Mouse (Mus musculus) liver, embryonic 15.5 days (tissue): ENCODE results near the gene Cluap1. TPM values are rescaled to one million over a fixed set of nuclear protein-coding genes. Genes with fewer than 3 reads are reported as not detected.
A peak's percentile ranks its signal among the peaks of the same experiment; 100 is the strongest.

ENCODE experiments used
- ATAC-seq: fragments of 200-750 bp; cut with Nextera tagmentation; 2 replicates; pipeline ENCODE4 v1.8.0; 2017; ENCODE audit warnings: moderate number of reproducible peaks, mild to moderate bottlenecking, moderate library complexity; ENCODE audit not compliant: insufficient read depth
- H3K27ac ChIP-seq: fragments of 300-500 bp; sonication (generic); replicated peaks from 2 replicates; pipeline ENCODE4 v1.5.1; 2015; ENCODE audit warnings: mild to moderate bottlenecking, inconsistent platforms
- H3K27me3 ChIP-seq: fragments of 300-500 bp; sonication (generic); 2 replicates; pipeline ENCODE4 v1.6.1; 2015; ENCODE audit warnings: mild to moderate bottlenecking, inconsistent platforms
- H3K36me3 ChIP-seq: fragments of 300-500 bp; sonication (generic); replicated peaks from 2 replicates; pipeline ENCODE4 v1.6.1; 2015; ENCODE audit warnings: moderate library complexity, mild to moderate bottlenecking, inconsistent platforms
- H3K4me1 ChIP-seq: fragments of 300-500 bp; sonication (generic); replicated peaks from 2 replicates; pipeline ENCODE4 v1.6.1; 2015; ENCODE audit warnings: inconsistent platforms
- H3K4me2 ChIP-seq: fragments of 300-500 bp; sonication (generic); 2 replicates; pipeline ENCODE4 v1.6.1; 2015; ENCODE audit warnings: moderate library complexity, mild to moderate bottlenecking, inconsistent platforms
- H3K4me3 ChIP-seq: fragments of 300-500 bp; sonication (generic); replicated peaks from 2 replicates; pipeline ENCODE4 v1.5.1; 2015; ENCODE audit warnings: mild to moderate bottlenecking, inconsistent platforms
- H3K9ac ChIP-seq: fragments of 300-500 bp; sonication (generic); 2 replicates; pipeline ENCODE4 v1.6.1; 2015; ENCODE audit warnings: moderate library complexity, mild to moderate bottlenecking, inconsistent platforms
- H3K9me3 ChIP-seq: fragments of 300-500 bp; sonication (generic); replicated peaks from 2 replicates; pipeline ENCODE4 v1.6.1; 2016; ENCODE audit warnings: inconsistent platforms
- WGBS: fragments of 180-500 bp; shearing (Covaris S2); methylation state at CpG from one replicate; pipeline ENCODE4 v1.1.7; 2015; ENCODE audit warnings: mixed read lengths; ENCODE audit not compliant: insufficient replicate concordance; 5-methylcytosine and 5-hydroxymethylcytosine counted together
- polyA plus RNA-seq: library from polyadenylated mRNA; unstranded; fragments of >200 nt; fragmentation: Nextera tagmentation; extraction: Ambion mirVana; gene quantifications from 2 replicates; pipeline ENCODE4 v1.2.1, GENCODE M21; 2015

The Cluap1 gene
- polyA plus RNA-seq = 4.6 and 6.4 TPM in 2 replicates

DNA sequence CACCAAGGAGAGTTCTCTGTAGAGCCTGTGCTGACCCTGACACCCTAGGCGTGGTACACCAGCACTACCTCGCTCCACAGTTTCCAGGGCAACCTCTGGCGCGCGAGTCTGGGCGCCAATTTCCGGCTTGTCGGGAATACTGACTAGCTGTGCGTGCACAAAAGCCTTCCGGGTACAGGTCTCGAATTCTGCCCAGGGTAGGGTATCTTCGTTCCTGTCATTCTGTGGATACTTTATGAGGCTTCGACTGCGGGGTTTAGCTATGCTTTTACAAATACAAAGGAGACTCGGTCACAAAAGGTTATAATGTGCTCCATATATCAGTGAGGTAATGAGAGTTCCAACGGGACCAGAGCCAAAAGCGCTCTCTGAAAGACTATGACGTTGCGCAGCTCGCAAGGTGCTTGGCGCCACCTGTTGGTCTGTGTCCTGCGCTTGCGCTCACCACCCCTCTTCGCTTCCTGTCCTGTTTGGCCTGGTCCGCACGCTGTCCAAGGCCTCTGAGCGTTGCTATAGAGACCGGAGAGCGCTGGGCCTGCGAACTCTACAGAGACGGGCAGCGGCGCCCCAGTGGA is at the start of gene Cluap1, which contains the start of gene 1700037C18Rik:
Gene Cluap1 (plus strand): TSS at position 265 of the 575 bp plus-strand sequence.
Gene 1700037C18Rik (minus strand): TSS at position 153 of the 575 bp plus-strand sequence.
- Histone ChIP-seq H3K27ac (peak within 1 kb of the TSS; percentile 71), H3K36me3 (peaks cover 43% of the 10 kb centered on the region), H3K4me2 (peak within 1 kb of the TSS; percentile 95), H3K4me3 (peak within 1 kb of the TSS; percentile 73), H3K9ac (peak within 1 kb of the TSS; percentile 79), H3K27me3 (no peaks in the 10 kb centered on the region), H3K9me3 (no peaks in the 10 kb centered on the region), H3K4me1 (peaks cover 24% of the 10 kb centered on the region)
- peak; percentile 97 for ATAC-seq
- under 1% methylated on average over 33 of the region's 33 CpGs for WGBS

DNA sequence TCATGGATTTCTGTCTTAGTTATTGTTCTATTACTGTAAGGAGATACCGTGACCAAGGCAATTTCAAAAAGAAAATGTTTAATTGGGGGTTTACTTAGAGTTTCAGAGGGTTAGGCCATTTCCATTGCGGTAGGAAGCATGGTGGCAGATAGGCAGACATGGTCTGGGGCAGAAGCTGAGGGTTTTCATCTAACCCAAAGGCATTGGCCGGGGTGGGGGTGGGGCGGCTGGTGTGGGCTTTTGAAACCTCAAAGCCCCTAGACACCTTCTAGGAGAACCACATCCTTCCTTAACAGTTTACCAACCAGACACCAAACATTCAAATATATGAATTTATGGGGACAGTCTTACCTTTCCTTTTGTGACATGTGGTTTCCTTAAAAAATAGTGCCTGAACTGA is 49.3 kb upstream of the Cluap1 start:
- H3K4me2 ChIP-seq = no peak overlapping the region
- no peak overlapping the region for H3K27ac ChIP-seq
- H3K27me3 ChIP-seq = no peaks in the 10 kb centered on the region
- H3K9ac ChIP-seq = no peak overlapping the region
- WGBS = 32% methylated on average over 4 of the region's 4 CpGs
- 0 out of 2 replicates have a peak, but pooled peaks cover 16% of the 10 kb centered on the region for H3K36me3 ChIP-seq
- no peaks in the 10 kb centered on the region for H3K4me1 ChIP-seq
- no peak overlapping the region for H3K4me3 ChIP-seq
- no peaks in the 10 kb centered on the region for H3K9me3 ChIP-seq
- no peak for ATAC-seq

GRCm38 (mm10) chr16:3871815-3872214 is 36.8 kb upstream of the Cluap1 start:
- Histone ChIP-seq H3K4me2 (peak overlapping the region; percentile 89), H3K36me3 (peaks cover 23% of the 10 kb centered on the region), H3K4me1 (peaks cover 27% of the 10 kb centered on the region), H3K9ac (peak overlapping the region; percentile 54), H3K4me3 (peak overlapping the region; percentile 64), H3K27me3 (no peaks in the 10 kb centered on the region), H3K27ac (peak overlapping the region; percentile 26; the same call in 1 of the 2 replicates), H3K9me3 (no peaks in the 10 kb centered on the region)
- 0 out of 2 replicates have a peak, but pooled peaks have one; percentile 10 for ATAC-seq
- 1% methylated on average over 16 of the region's 16 CpGs for WGBS

DNA sequence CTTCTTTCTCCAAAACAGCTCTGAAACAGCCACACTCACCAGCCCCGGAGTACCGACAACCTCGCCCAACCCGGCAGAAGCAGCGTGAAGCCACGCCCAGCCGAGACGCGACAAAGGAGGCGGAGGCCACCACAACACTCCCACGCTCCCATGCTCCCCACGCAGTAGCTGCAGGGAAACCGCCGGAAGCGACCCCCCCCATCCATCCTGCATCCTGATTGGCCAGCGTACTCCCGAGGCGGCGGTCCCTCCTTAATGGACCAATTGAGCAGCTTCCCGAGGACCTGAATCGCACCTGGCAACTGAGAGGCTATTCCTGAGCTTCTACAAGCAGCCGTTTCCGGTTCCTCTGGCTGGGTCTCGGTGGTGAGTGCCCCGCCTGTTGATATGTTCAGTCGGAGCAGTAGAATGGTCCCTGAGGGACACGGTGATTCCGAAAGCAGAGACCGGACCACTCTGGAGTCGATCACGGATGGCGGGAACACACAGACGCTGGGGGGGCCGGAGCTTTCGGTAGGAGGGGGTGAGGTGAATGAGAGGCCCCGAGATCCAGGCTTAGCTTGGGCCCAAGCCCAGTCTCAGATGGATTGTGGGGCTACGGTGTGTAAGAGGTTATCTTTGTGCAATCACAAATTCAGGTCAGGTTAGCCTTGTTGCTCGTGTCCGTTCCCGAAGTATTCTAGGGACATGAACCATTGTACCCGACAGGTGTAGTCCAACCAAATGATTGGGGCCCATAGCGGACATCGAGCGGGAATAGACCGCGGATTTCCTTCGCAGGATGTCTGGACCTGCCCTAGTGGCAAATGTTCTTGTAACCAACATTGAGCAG is 36.2 kb upstream of the Cluap1 start, which contains the start of gene Naa60:
Gene Naa60 (plus strand): TSS at position 160 of the 832 bp plus-strand sequence.
- peak; percentile 89 for ATAC-seq
- H3K9ac ChIP-seq = peak within 1 kb of the TSS; percentile 54
- H3K4me1 ChIP-seq = peaks cover 27% of the 10 kb centered on the region
- no peaks in the 10 kb centered on the region for H3K9me3 ChIP-seq
- WGBS = 6% methylated on average over 47 of the region's 47 CpGs
- H3K27ac ChIP-seq = peak within 1 kb of the TSS; percentile 26
- peak within 1 kb of the TSS; percentile 64 for H3K4me3 ChIP-seq
- H3K27me3 ChIP-seq = no peaks in the 10 kb centered on the region
- peaks cover 25% of the 10 kb centered on the region for H3K36me3 ChIP-seq
- H3K4me2 ChIP-seq = peak within 1 kb of the TSS; percentile 89

DNA sequence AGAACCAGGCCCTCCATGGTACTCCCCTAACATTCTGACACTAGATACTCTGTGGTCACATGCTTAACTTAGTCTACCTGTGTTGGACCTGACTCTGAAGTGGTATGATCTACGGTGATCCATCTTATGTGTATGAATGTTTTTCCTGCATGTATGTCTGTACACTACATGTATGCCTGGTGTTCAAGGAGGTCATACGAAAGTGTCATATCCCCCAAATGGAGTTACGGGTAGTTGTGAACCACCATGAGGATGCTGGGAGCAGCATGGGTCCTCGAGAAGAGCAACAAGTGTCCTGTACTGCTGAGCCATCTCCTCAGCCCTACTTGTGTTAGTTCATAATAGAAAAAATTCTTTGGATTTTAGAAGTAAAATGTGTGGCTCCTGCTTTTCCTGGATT is 32.3 kb upstream of the Cluap1 start:
- Histone ChIP-seq H3K4me1 (peaks cover 20% of the 10 kb centered on the region), H3K9ac (no peak overlapping the region), H3K36me3 (peaks cover 14% of the 10 kb centered on the region; the same call in 1 of the 2 replicates), H3K27me3 (no peaks in the 10 kb centered on the region), H3K27ac (no peak overlapping the region), H3K4me2 (no peak overlapping the region), H3K4me3 (no peak overlapping the region), H3K9me3 (no peaks in the 10 kb centered on the region)
- ATAC-seq = no peak
- 82% methylated on average over 4 of the region's 4 CpGs for WGBS

- Histone ChIP-seq H3K9me3 (no peaks in the 10 kb centered on the region), H3K9ac (peak within 1 kb of the TSS; percentile 96), H3K4me1 (peaks cover 27% of the 10 kb centered on the region), H3K4me3 (peak within 1 kb of the TSS; percentile 97), H3K36me3 (peaks cover 11% of the 10 kb centered on the region; the same call in 1 of the 2 replicates), H3K4me2 (peak within 1 kb of the TSS; percentile 89), H3K27me3 (no peaks in the 10 kb centered on the region), H3K27ac (peak within 1 kb of the TSS; percentile 88)
- ATAC-seq = peak; percentile 98
- WGBS = under 1% methylated on average over 88 of the region's 88 CpGs
Measured at GRCm38 (mm10) chr16:3884201-3885064, 24.2 kb upstream of the Cluap1 start, which contains the start of the genes Zfp597 and Gm20695. TSS of gene Zfp597 (minus strand) at chr16:3884561. TSS of gene Gm20695 (plus strand) at chr16:3884648.

DNA sequence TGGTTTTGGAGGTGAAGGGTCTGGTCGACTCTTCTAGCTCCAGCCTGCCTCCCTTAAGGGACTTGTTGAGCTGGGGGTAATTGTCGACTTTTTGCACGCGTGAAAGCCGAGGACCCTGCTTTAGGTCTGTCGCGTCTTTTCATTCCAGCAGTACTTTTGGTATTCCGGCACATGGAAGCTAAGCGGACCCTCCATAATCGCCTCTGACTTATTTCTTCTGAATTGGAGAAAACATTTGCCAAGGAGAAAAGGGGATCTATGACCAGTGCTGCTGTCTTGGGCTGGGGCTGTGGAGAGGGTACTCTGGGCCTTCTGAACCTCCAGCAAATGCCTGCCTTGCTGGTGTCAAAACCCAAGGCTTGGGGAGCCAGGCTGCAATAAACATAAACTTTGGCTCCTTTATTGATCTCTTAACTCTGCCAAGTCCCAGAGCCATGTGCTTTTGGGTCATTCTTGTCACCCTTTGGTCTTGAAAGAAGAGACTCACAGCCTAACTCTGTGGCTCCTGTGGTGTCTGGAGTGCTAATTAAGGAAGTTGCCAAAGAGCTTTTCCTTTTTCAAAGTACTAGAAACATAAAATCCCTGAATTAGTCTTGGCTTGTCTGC is 23.4 kb upstream of the Cluap1 start:
- no peaks in the 10 kb centered on the region for H3K27me3 ChIP-seq
- H3K36me3 ChIP-seq = 0 out of 2 replicates have a peak, but pooled peaks cover 7% of the 10 kb centered on the region
- H3K9me3 ChIP-seq = no peaks in the 10 kb centered on the region
- peak overlapping the region; percentile 89 for H3K4me2 ChIP-seq
- peak overlapping the region; percentile 88 for H3K27ac ChIP-seq
- 3% methylated on average over 10 of the region's 10 CpGs for WGBS
- no peak for ATAC-seq
- peak overlapping the region; percentile 96 for H3K9ac ChIP-seq
- peaks cover 27% of the 10 kb centered on the region for H3K4me1 ChIP-seq
- peak overlapping the region; percentile 97 for H3K4me3 ChIP-seq

DNA sequence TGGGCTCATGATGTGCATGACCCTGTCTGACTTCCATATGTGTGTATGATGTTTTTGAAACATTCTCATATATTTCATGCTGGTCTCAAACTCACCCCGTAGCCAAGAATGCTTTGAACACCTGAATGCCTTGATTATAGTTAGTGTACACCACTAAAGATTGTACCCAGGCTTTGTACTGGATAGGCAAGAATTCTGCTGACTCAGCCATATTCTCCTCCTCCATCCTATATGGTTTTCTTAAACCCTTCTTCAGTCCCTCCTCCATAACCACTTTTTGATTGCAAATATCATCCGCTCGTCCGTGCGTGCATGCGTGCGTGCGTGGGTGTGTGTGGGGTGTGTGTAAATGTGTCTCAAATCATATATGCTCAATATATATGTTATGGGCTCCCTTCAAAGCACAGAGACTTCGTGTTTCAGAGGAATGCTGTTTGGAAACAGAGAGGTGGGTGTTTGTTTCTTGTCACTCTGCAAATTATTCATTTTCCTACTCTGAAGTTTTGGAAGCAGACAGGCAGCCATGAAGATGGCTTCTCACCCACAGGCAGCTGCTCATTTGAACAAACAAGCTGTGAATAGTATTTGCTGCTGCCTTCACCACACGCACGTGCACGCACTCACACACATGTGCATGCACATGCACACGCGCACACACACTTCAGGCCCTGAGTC is 16.8 kb upstream of the Cluap1 start:
- no peak overlapping the region for H3K4me3 ChIP-seq
- peaks cover 26% of the 10 kb centered on the region for H3K4me1 ChIP-seq
- no peaks in the 10 kb centered on the region for H3K9me3 ChIP-seq
- ATAC-seq = no peak
- H3K4me2 ChIP-seq = no peak overlapping the region
- H3K36me3 ChIP-seq = peaks cover 3% of the 10 kb centered on the region; the same call in 1 of the 2 replicates
- 88% methylated on average over 14 of the region's 14 CpGs for WGBS
- no peak overlapping the region for H3K27ac ChIP-seq
- no peak overlapping the region for H3K9ac ChIP-seq
- H3K27me3 ChIP-seq = no peaks in the 10 kb centered on the region

DNA sequence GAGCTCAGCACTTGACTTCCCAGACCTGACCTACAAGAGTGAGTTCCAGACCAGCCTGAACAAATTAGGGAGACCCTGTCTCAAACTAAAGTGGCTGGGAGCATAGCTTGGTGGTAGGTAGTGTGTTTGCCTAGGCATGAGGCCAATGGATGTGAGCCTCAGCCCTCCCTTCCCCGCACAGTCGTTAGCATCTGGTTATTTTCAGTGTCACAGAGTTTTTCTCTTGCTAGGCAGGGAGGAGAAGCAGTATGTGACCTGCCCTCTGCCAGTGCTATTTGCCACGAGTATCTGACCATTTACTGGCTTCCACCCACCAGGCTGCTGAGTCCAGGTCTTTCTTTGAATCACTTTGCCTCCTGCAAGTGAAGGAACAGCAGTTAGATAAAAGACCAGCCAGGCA is 14.9 kb upstream of the Cluap1 start:
- Histone ChIP-seq H3K4me3 (no peak overlapping the region), H3K36me3 (peaks cover 23% of the 10 kb centered on the region), H3K9ac (no peak overlapping the region), H3K27me3 (no peaks in the 10 kb centered on the region), H3K9me3 (no peaks in the 10 kb centered on the region), H3K4me1 (peaks cover 22% of the 10 kb centered on the region), H3K4me2 (no peak overlapping the region; the same call in 1 of the 2 replicates), H3K27ac (peak overlapping the region; percentile 19; the same call in 1 of the 2 replicates)
- no peak for ATAC-seq
- WGBS = 47% methylated on average over 3 of the region's 3 CpGs
